Mouse (Mus musculus): ENCODE results near the gene Anp32b. TPM values are rescaled to one million over a fixed set of nuclear protein-coding genes. Genes with fewer than 3 reads are reported as not detected.

Gene Anp32b
- polyA plus RNA-seq, 1 experiment from 2014 or later: 414 TPM

DNA sequence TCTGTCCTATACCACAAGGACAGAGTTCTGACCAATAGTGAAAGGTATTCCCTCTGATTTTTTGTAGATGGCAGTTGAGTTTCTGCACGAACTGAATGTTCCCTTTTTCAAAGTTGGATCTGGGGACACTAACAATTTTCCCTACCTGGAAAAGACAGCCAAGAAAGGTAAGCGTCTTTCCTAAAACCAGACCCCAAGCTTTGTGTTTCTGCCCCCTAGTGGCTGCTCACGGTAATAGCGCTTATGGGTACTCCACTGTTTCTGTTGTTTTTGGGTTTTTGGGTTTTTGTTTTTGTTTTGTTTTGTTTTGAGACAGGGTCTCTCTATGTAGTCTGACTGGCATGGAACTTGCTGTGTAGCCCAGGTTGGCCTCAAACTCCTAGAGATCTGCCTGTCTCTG lies 48.3 kb downstream of the Anp32b start:
- H3K9me3 ChIP-seq (replicated peaks): no peaks in the 10 kb centered on the region
- no peak overlapping the region for H3K27ac ChIP-seq (replicated peaks)
- peaks cover 19% of the 10 kb centered on the region for H3K27me3 ChIP-seq (ENCODE audit: low read depth, poor library complexity, severe bottlenecking)
- peak; percentile 41 for DNase-seq (ENCODE audit: low spot score)
- H3K4me3 ChIP-seq: no peak overlapping the region
- H3K36me3 ChIP-seq: peaks cover 79% of the 10 kb centered on the region
- peaks cover 12% of the 10 kb centered on the region for H3K4me1 ChIP-seq
- WGBS: 14% methylated on average over 4 of the region's 4 CpGs

DNA sequence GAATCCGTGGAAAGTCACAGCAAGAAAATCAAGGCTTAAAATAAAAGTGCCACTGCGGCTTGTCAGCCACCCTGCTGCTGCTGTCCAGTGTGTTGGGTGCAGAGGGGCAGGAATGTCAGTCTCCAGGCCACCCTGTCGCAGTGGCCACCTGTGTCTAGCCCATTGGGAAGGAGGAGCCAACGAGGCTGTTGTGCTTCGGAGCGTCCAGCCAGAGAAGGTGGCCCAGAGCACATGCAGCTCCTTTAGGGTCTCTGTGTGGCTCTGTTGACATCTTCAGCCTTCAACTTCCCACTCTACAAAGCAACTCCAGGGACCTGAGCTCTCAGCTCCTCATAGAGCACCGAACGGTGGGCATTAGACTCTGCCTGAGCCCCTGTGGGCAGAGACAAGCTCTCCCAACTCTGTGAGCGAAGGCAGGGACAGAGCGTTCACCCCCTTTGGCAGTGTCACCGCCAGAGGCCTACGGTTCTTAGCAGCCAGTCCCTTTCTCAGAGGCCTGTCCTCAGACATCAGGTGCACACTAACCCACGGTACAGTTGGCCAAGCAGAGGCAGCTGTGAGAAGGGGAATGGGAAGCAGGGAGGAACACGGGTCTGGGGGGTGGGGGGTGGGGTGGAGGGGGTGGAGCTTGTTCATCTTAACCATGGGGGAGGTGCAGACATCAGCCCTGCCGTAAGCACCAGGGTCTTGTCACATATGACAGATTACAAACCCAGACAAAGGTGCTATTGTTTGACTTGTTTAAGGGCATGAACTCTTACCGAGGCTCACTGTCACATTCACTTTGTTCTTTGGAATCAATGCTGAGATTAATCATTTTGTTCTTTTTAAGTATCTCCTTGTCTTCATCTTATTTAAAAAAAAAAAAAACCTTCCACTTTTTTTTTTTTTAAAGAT lies 52.2 kb downstream of the Anp32b start:
- Histone ChIP-seq H3K4me3 (no peak overlapping the region), H3K27me3 (ENCODE audit: low read depth, poor library complexity, severe bottlenecking) (peaks cover 51% of the 10 kb centered on the region), H3K36me3 (peaks cover 57% of the 10 kb centered on the region), H3K27ac (replicated peaks) (no peak overlapping the region), H3K9me3 (replicated peaks) (no peaks in the 10 kb centered on the region), H3K4me1 (peaks cover 25% of the 10 kb centered on the region)
- no peak for DNase-seq (ENCODE audit: low spot score)
- 80% methylated on average over 16 of the region's 16 CpGs for WGBS

DNA sequence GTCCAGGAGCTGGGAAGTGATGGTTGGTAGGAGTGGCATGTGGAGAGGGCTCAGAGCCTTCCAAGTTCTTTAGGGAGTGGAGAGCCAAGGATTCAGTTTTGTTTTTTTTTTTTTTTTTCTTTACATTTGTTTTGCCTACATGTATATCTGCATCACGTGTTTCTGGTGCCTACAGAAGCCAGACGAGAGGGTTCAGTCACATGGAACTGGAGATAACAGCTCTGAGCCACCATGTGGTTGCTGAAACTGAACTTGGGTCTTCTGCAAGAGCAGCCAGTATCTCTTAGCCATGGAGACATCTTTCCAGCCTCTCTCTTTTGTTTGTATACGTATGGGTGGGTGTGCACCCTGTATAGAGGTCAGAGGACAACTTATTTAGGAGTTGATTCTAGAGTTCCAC lies 53.2 kb downstream of the Anp32b start:
- no peaks in the 10 kb centered on the region for H3K9me3 ChIP-seq (replicated peaks)
- WGBS: 94% methylated on average over 3 of the region's 3 CpGs
- H3K4me3 ChIP-seq: no peak overlapping the region
- H3K36me3 ChIP-seq: peaks cover 57% of the 10 kb centered on the region
- H3K4me1 ChIP-seq: peaks cover 21% of the 10 kb centered on the region
- peaks cover 51% of the 10 kb centered on the region for H3K27me3 ChIP-seq (ENCODE audit: low read depth, poor library complexity, severe bottlenecking)
- DNase-seq (ENCODE audit: low spot score): no peak
- no peak overlapping the region for H3K27ac ChIP-seq (replicated peaks)

DNA sequence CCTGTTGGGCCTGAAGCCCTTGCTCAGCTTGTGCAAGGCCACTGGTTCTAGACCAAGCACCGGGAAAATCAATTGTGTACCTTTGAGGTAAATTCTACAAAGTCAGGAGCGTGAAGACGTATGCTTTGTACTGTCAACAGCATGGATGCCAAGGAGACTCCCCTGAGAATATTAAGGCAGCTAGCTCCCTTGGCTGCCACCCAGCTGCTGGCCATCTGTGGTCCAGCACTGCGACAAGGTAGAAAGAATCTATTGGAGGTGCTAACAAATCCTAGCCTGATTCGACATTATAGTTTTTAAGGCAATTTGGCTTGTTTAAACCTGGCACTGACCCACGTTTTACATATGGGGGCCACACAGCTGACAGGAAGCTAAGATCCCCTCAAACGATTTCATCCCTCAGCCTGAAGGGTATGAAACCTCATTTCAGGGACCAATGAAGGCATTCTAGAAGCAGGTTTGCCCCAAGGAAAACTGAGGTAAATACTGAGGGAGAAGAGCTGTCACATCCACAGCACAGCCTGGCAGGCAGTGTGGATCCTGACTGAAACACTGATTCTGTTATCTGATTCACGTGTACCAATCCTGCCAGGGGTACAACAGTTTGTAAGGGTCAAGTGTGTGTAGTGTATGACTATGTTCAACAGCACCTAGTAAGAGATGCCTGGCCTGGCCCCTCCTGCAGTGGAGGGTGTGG lies 54.8 kb downstream of the Anp32b start:
- H3K27ac ChIP-seq (replicated peaks): no peak overlapping the region
- peaks cover 42% of the 10 kb centered on the region for H3K36me3 ChIP-seq
- H3K27me3 ChIP-seq (ENCODE audit: low read depth, poor library complexity, severe bottlenecking): peaks cover 50% of the 10 kb centered on the region
- no peak overlapping the region for H3K4me3 ChIP-seq
- H3K4me1 ChIP-seq: peaks cover 21% of the 10 kb centered on the region
- 77% methylated on average over 8 of the region's 8 CpGs for WGBS
- no peaks in the 10 kb centered on the region for H3K9me3 ChIP-seq (replicated peaks)
- DNase-seq (ENCODE audit: low spot score): no peak

DNA sequence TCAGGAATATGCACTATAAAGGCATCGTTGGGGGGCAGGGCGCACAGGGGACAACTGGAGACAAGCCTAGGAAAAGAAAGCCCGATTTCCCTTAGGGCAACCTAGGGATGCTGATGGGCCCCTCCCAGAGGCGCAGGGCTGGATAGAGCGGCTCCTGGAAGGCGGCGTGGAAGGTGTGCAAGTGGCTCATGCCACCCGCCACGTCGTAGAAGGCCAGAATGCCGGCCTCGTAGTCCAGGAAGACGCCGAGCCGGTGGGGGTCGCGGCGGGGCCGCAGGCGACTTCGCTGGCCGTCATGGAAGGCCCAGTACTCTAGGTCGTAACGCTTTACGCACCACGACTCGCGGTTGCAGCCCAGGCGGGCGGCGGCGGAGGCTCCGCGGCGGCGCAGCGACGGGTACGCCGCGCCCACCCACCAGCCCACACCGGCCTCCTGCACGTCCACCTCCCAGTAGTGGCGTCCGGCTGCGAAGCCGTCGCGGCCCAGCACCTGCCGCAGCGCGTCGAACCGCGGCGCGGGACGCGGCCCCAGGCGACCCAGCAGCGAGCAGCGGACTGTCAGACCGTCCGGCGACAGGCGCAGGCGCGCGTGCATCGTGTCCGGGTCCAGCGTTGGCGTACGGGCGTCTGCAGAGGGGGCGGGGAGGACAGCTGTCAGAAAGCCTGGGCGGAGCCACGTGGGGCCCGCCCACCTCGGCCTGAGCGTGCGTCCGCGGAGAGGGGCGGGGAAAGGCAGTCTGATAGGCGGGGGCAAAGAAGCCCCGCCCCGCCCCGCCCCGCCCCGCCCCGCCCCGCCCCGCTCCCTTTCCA lies 56.3 kb downstream of the Anp32b start:
- H3K4me1 ChIP-seq: peaks cover 21% of the 10 kb centered on the region
- peak; percentile 97 for DNase-seq (ENCODE audit: low spot score)
- H3K9me3 ChIP-seq (replicated peaks): no peaks in the 10 kb centered on the region
- peaks cover 27% of the 10 kb centered on the region for H3K36me3 ChIP-seq
- H3K4me3 ChIP-seq: peak overlapping the region; percentile 70
- WGBS: under 1% methylated on average over 94 of the region's 94 CpGs
- H3K27ac ChIP-seq (replicated peaks): peak overlapping the region; percentile 64; the same call in 1 of the 2 replicates
- H3K27me3 ChIP-seq (ENCODE audit: low read depth, poor library complexity, severe bottlenecking): peaks cover 38% of the 10 kb centered on the region

DNA sequence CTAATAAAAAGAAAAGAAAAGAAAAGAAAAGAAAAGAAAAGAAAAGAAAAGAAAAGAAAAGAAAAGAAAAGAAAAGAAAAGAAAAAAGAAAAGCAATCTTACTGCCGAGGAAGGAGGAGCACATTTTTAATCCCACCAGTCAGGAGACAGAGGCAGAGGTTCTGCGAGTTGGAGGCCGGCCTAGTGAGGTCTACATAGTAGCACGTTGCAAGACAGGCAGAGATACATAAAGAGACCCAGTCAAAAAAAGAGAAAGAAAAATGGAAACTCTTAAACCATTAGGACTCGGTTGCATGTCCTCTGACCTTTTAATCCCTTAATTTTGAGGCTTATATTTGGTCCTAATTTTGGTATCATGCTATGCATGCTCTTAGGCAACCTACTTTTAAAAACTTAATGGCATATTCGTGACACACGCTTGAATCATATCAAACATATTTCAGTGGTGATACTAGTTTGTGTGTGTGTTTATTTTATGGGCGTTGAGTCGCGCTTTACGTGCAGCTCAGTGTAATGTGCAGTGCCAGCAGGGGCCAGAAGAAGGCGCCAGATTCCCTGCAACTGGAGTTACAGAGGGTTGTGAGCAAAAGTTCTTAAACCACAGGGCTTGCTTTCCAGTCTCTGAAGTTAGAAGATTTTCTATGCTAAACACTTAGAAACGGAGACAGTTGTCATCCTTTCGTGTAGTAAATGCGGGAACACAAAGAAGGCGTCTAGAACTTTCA lies 57.2 kb downstream of the Anp32b start:
- Histone ChIP-seq H3K36me3 (peaks cover 18% of the 10 kb centered on the region), H3K4me3 (peak overlapping the region; percentile 70), H3K27me3 (ENCODE audit: low read depth, poor library complexity, severe bottlenecking) (peaks cover 38% of the 10 kb centered on the region), H3K27ac (replicated peaks) (no peak overlapping the region), H3K4me1 (peaks cover 18% of the 10 kb centered on the region), H3K9me3 (replicated peaks) (no peaks in the 10 kb centered on the region)
- WGBS: 9% methylated on average over 16 of the region's 16 CpGs
- peak; percentile 70 for DNase-seq (ENCODE audit: low spot score)

DNA sequence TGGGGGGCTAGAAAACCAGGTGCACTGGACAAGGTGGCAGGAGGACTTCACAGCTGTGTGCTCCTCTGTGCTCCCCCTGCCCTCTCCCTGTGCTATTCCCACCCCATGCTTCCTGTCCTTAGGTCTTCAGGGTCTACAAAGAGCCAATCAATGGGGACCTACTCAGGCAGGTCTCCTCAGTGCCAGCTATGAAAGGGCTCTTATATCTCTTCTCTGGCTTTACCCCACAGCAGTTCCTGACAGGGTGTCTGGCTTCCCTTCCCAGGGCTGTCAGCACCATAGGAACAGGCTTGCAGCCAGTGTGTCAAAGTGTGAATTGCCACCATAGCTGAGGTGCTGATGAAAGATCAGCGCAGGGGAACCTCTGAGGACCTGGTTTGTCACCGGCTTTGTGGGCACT lies 69.8 kb downstream of the Anp32b start:
- 89% methylated on average over 2 of the region's 2 CpGs for whole genome bisulfite sequencing
- Histone ChIP-seq H3K9me3 (replicated peaks) (no peaks in the 10 kb centered on the region), H3K4me3 (no peak overlapping the region), H3K4me1 (no peaks in the 10 kb centered on the region), H3K27ac (replicated peaks) (no peak overlapping the region), H3K36me3 (no peaks in the 10 kb centered on the region), H3K27me3 (ENCODE audit: low read depth, poor library complexity, severe bottlenecking) (0 out of 2 replicates have a peak, but pooled peaks cover 8% of the 10 kb centered on the region)
- DNase-seq (ENCODE audit: low spot score): no peak

DNA sequence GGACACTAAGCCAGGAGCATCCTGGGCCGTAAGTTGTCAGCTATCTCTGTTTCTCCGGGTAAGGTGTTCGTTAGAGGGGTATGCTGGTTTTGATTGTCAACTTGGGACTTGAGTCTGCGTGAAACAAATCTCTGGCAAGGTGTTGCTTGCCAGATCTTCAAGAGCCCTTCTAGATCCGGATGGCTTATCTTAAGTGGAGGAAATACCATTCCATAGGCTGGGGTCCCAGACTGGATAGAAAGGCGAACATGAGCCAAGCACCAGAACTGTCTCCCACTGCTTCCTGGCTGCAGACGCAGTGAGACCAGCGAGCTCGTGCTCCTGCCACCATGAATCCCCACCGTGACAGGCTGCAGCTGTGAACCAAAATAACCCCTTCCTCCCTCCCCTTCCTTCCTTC lies 70.8 kb downstream of the Anp32b start:
- Histone ChIP-seq H3K27me3 (ENCODE audit: low read depth, poor library complexity, severe bottlenecking) (0 out of 2 replicates have a peak, but pooled peaks cover 11% of the 10 kb centered on the region), H3K36me3 (no peaks in the 10 kb centered on the region), H3K4me3 (no peak overlapping the region), H3K9me3 (replicated peaks) (no peaks in the 10 kb centered on the region), H3K4me1 (no peaks in the 10 kb centered on the region), H3K27ac (replicated peaks) (no peak overlapping the region)
- no peak for DNase-seq (ENCODE audit: low spot score)
- WGBS: 89% methylated on average over 10 of the region's 10 CpGs

Other genes starting within 250 kb of the Anp32b start
- gene Foxe1, start 107.3 kb upstream of the Anp32b start, polyA plus RNA-seq (2016; fragmentation: Nextera tagmentation; extraction: Ambion mirVana): 0.07 TPM in 1 of 2 replicates, not detected in the other
- 10.7 and 12.9 TPM in 2 replicates for gene Trmo, start 61.5 kb upstream of the Anp32b start, polyA plus RNA-seq (2016; fragmentation: Nextera tagmentation; extraction: Ambion mirVana)
- 13.4 and 14.5 TPM in 2 replicates for gene Hemgn, start 37.4 kb upstream of the Anp32b start, polyA plus RNA-seq (2016; fragmentation: Nextera tagmentation; extraction: Ambion mirVana)
- 77.1 and 80.6 TPM in 2 replicates for gene Nans, start 38.3 kb downstream of the Anp32b start, polyA plus RNA-seq (2016; fragmentation: Nextera tagmentation; extraction: Ambion mirVana)
- gene Trim14, start 85.2 kb downstream of the Anp32b start, polyA plus RNA-seq (2016; fragmentation: Nextera tagmentation; extraction: Ambion mirVana): 0.62 and 0.63 TPM in 2 replicates
- 2.8 TPM in 2 replicates for gene Coro2a, start 151.3 kb downstream of the Anp32b start, polyA plus RNA-seq (2016; fragmentation: Nextera tagmentation; extraction: Ambion mirVana)
- 0.65 and 0.76 TPM in 2 replicates for gene Tbc1d2, start 199.3 kb downstream of the Anp32b start, polyA plus RNA-seq (2016; fragmentation: Nextera tagmentation; extraction: Ambion mirVana)

All from midbrain, embryonic 10.5 days (tissue).